Mouse (Mus musculus) thymus, adult 2 months (tissue): ENCODE measurements around the gene Rerg.

Experiments
- CTCF ChIP-seq: fragments of 200-500 bp; IDR thresholded peaks from 2 replicates; pipeline ENCODE4 v1.5.1; 2012; ENCODE audit warnings: mild to moderate bottlenecking, control low read depth, low read length, moderate library complexity, borderline replicate concordance; ENCODE audit not compliant: control insufficient read depth, poor library complexity, insufficient read depth; ENCODE audit errors: extremely low read depth
- POLR2A ChIP-seq: fragments of 200-500 bp; IDR thresholded peaks from 2 replicates; pipeline ENCODE4 v1.6.1; 2012; ENCODE audit warnings: mild to moderate bottlenecking, low read length, control low read depth, moderate library complexity; ENCODE audit not compliant: control insufficient read depth, poor library complexity, insufficient read depth; ENCODE audit errors: extremely low read depth

- TF ChIP-seq CTCF = no peak
- no peak for TF ChIP-seq POLR2A
Observed at GRCm38 (mm10) chr6:137053464-137053863, 116.8 kb downstream of the Rerg start.
